Mouse (Mus musculus): ENCODE measurements around the gene Nfib. TPM values are rescaled to one million over a fixed set of nuclear protein-coding genes. Genes with fewer than 3 reads are reported as not detected.

The Nfib gene
- polyA plus RNA-seq, 1 experiment from 2014 or later: 39.8 TPM

GRCm38 (mm10) chr4:82483298-82483697, 222.3 kb downstream of the Nfib start:
- WGBS: 84% methylated on average over 6 of the region's 6 CpGs
- H3K4me2 ChIP-seq (replicated peaks): no peak overlapping the region

DNA sequence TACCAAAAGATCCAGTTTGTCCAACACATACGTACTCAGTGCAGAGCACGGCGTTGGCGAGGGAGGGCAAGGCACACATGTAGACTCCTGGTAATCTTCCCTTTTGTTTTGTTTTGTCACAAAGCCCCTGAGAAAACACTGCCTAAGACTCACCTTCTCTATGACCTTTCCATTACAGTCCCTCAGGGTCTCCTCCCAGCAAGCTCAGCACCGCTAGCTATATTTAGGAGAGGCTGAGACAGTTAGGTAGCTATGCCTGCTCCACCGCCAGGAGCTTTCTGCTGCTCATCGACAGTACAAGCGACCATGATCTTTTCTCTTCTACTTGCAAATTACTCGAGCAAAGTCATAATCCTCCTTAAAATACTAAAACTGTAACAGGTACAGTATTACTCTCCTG, 224.9 kb downstream of the Nfib start:
- Histone ChIP-seq H3K4me2 (replicated peaks) (no peak overlapping the region), H3K4me3 (no peak overlapping the region), H3K9ac (replicated peaks) (no peak overlapping the region), H3K36me3 (peaks cover 2% of the 10 kb centered on the region; the same call in 1 of the 2 replicates), H3K9me3 (no peaks in the 10 kb centered on the region), H3K27ac (replicated peaks) (no peak overlapping the region), H3K27me3 (no peaks in the 10 kb centered on the region), H3K4me1 (peaks cover 2% of the 10 kb centered on the region; the same call in 1 of the 2 replicates)
- 81% methylated on average over 9 of the region's 9 CpGs for WGBS
- no peak for ATAC-seq (ENCODE audit: low FRiP score, low read depth)

More at GRCm38 (mm10) chr4:82483298-82483697, 222.3 kb downstream of the Nfib start:
- no peak overlapping the region for H3K27ac ChIP-seq (replicated peaks)
- no peaks in the 10 kb centered on the region for H3K9me3 ChIP-seq
- H3K9ac ChIP-seq (replicated peaks): no peak overlapping the region
- H3K4me3 ChIP-seq: no peak overlapping the region
- H3K27me3 ChIP-seq: no peaks in the 10 kb centered on the region
- H3K4me1 ChIP-seq: no peaks in the 10 kb centered on the region; the same call in 1 of the 2 replicates
- H3K36me3 ChIP-seq: peaks cover 2% of the 10 kb centered on the region; the same call in 1 of the 2 replicates
- no peak for ATAC-seq (ENCODE audit: low FRiP score, low read depth)

- WGBS: 68% methylated on average over 4 of the region's 4 CpGs
- H3K4me1 ChIP-seq: peaks cover 4% of the 10 kb centered on the region; the same call in 1 of the 2 replicates
- no peaks in the 10 kb centered on the region for H3K27me3 ChIP-seq
- no peak overlapping the region for H3K4me3 ChIP-seq
- H3K27ac ChIP-seq (replicated peaks): no peak overlapping the region
- no peak for ATAC-seq (ENCODE audit: low FRiP score, low read depth)
- peaks cover 2% of the 10 kb centered on the region; the same call in 1 of the 2 replicates for H3K36me3 ChIP-seq
- H3K9ac ChIP-seq (replicated peaks): no peak overlapping the region
- H3K9me3 ChIP-seq: no peaks in the 10 kb centered on the region
- H3K4me2 ChIP-seq (replicated peaks): no peak overlapping the region
These were observed 226.2 kb downstream of the Nfib start for GRCm38 (mm10) chr4:82479394-82479793.

DNA sequence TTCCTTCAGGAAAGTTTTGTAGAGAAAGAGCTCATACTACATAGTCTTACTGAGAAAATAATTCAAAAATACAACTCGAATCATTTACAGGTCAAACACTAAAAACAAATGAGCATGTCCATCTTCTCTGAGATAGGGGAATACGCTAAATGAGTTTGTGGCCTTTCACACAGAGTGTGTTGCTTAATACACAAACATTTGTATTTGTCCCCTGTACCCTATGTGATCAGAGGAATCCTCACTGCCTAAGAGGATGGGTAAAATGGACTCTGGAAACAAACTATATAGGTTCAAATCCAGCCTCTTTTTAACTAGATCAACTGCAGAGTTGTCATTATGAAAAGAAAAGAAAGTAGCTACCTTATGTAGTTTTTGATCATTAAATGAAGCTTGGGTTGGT, 227.8 kb downstream of the Nfib start:
- Histone ChIP-seq H3K36me3 (peaks cover 2% of the 10 kb centered on the region; the same call in 1 of the 2 replicates), H3K27me3 (no peaks in the 10 kb centered on the region), H3K4me1 (peaks cover 4% of the 10 kb centered on the region; the same call in 1 of the 2 replicates), H3K9ac (replicated peaks) (no peak overlapping the region), H3K4me3 (no peak overlapping the region), H3K27ac (replicated peaks) (no peak overlapping the region), H3K4me2 (replicated peaks) (no peak overlapping the region), H3K9me3 (no peaks in the 10 kb centered on the region)
- ATAC-seq (ENCODE audit: low FRiP score, low read depth): no peak
- WGBS: 96% methylated on average over 2 of the region's 2 CpGs

DNA sequence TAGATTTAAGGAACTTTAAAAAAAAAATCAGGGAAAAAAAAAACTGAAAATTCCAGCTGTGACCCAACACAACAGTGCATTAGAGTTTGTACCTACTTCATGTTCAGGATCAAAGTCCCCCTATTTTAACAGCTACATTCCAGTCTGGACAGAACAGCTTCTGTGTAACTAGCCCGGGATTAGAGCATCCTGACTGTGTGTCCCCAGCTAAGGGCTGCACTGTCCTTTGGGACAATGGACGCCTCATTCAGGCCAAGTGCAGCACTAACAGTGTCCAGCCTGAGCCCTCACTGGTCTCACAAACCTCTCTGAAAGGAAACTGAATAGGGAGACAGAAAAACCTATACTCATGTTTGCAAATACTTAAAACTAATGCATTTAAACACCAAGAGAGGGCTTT, 229.1 kb downstream of the Nfib start:
- no peak for ATAC-seq (ENCODE audit: low FRiP score, low read depth)
- H3K4me1 ChIP-seq: peaks cover 4% of the 10 kb centered on the region; the same call in 1 of the 2 replicates
- no peaks in the 10 kb centered on the region for H3K9me3 ChIP-seq
- 44% methylated on average over 2 of the region's 2 CpGs for WGBS
- H3K9ac ChIP-seq (replicated peaks): no peak overlapping the region
- no peak overlapping the region for H3K4me3 ChIP-seq
- no peaks in the 10 kb centered on the region for H3K27me3 ChIP-seq
- H3K36me3 ChIP-seq: no peaks in the 10 kb centered on the region
- no peak overlapping the region for H3K27ac ChIP-seq (replicated peaks)
- H3K4me2 ChIP-seq (replicated peaks): no peak overlapping the region

- Histone ChIP-seq H3K27ac (replicated peaks) (no peak overlapping the region), H3K9me3 (no peaks in the 10 kb centered on the region), H3K27me3 (no peaks in the 10 kb centered on the region), H3K9ac (replicated peaks) (no peak overlapping the region), H3K4me2 (replicated peaks) (no peak overlapping the region), H3K4me1 (peaks cover 4% of the 10 kb centered on the region; the same call in 1 of the 2 replicates), H3K36me3 (no peaks in the 10 kb centered on the region), H3K4me3 (no peak overlapping the region)
- no peak for ATAC-seq (ENCODE audit: low FRiP score, low read depth)
- 90% methylated on average over 5 of the region's 5 CpGs for WGBS
These were observed 231.2 kb downstream of the Nfib start for GRCm38 (mm10) chr4:82474334-82474733.

- no peak for ATAC-seq (ENCODE audit: low FRiP score, low read depth)
- H3K36me3 ChIP-seq: no peaks in the 10 kb centered on the region
- H3K27me3 ChIP-seq: no peaks in the 10 kb centered on the region
- no peak overlapping the region for H3K4me2 ChIP-seq (replicated peaks)
- WGBS: 88% methylated on average over 3 of the region's 3 CpGs
- no peaks in the 10 kb centered on the region for H3K9me3 ChIP-seq
- no peak overlapping the region for H3K27ac ChIP-seq (replicated peaks)
- peaks cover 20% of the 10 kb centered on the region; the same call in 1 of the 2 replicates for H3K4me1 ChIP-seq
- no peak overlapping the region for H3K4me3 ChIP-seq
- no peak overlapping the region for H3K9ac ChIP-seq (replicated peaks)
These were observed 234.6 kb downstream of the Nfib start for GRCm38 (mm10) chr4:82470938-82471320.

- Histone ChIP-seq H3K27me3 (no peaks in the 10 kb centered on the region), H3K4me1 (peaks cover 20% of the 10 kb centered on the region; the same call in 1 of the 2 replicates), H3K9ac (replicated peaks) (no peak overlapping the region), H3K4me2 (replicated peaks) (no peak overlapping the region), H3K9me3 (no peaks in the 10 kb centered on the region), H3K36me3 (no peaks in the 10 kb centered on the region), H3K27ac (replicated peaks) (no peak overlapping the region), H3K4me3 (no peak overlapping the region)
- no peak for ATAC-seq (ENCODE audit: low FRiP score, low read depth)
- WGBS: 89% methylated on average over 5 of the region's 5 CpGs
These were observed 235.2 kb downstream of the Nfib start for GRCm38 (mm10) chr4:82470212-82470937.

- no peak for ATAC-seq (ENCODE audit: low FRiP score, low read depth)
- WGBS: 87% methylated on average over 3 of the region's 3 CpGs
- Histone ChIP-seq H3K4me3 (no peak overlapping the region), H3K27me3 (no peaks in the 10 kb centered on the region), H3K27ac (replicated peaks) (no peak overlapping the region), H3K36me3 (no peaks in the 10 kb centered on the region), H3K4me1 (peaks cover 29% of the 10 kb centered on the region), H3K9ac (replicated peaks) (no peak overlapping the region), H3K4me2 (replicated peaks) (no peak overlapping the region), H3K9me3 (no peaks in the 10 kb centered on the region)
These were observed 236.6 kb downstream of the Nfib start for GRCm38 (mm10) chr4:82468944-82469343.

DNA sequence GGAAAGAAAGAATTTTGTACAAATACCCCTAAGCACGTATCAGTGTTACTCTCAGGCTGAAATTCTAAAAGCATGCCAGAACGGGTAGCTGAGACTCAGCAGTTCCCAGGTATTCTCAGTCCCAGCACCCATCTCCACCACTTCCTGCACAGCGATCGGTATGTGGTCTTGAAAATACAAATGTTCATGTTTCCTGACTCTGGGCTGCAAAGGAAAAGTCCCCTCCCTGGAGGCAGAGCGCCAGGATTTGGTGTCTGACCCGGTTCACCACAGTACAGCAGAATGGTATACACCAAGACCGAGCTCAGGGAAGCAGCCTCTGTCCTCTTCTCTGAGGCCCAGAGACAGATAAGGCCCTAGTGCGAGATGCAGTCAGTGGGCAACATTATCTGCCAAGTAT, 238.8 kb downstream of the Nfib start:
- no peaks in the 10 kb centered on the region for H3K9me3 ChIP-seq

DNA sequence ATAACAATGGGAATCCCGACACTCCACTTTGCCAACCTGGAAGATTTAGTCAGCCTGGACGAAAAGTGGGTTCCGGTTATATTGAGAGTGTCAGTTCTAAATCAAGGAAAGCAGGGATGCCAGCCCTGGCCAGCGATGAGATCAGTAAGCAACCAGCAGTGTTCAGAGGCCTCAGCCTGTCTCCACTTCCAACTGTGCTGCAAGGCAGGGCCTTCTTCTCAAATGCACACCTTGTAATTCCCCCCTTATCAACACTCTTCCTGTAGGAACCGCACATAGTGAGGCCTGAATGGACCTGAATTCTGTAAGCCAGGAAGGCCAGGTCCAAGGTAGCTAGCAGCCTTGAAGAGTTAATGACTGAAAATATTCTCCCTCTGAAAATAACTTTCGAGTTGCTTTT, 239.4 kb downstream of the Nfib start:
- Histone ChIP-seq H3K9ac (replicated peaks) (no peak overlapping the region), H3K4me1 (peaks cover 37% of the 10 kb centered on the region), H3K4me3 (no peak overlapping the region), H3K36me3 (no peaks in the 10 kb centered on the region), H3K27ac (replicated peaks) (no peak overlapping the region), H3K27me3 (no peaks in the 10 kb centered on the region), H3K4me2 (replicated peaks) (no peak overlapping the region), H3K9me3 (no peaks in the 10 kb centered on the region)
- no peak for ATAC-seq (ENCODE audit: low FRiP score, low read depth)
- WGBS: 71% methylated on average over 6 of the region's 6 CpGs

More for the DNA sequence above, 238.8 kb downstream of the Nfib start:
- ATAC-seq (ENCODE audit: low FRiP score, low read depth): no peak
- H3K27me3 ChIP-seq: no peaks in the 10 kb centered on the region
- H3K4me3 ChIP-seq: no peak overlapping the region
- 78% methylated on average over 8 of the region's 8 CpGs for WGBS
- no peak overlapping the region for H3K4me2 ChIP-seq (replicated peaks)
- H3K4me1 ChIP-seq: peaks cover 37% of the 10 kb centered on the region
- H3K36me3 ChIP-seq: no peaks in the 10 kb centered on the region
- H3K9ac ChIP-seq (replicated peaks): no peak overlapping the region
- no peak overlapping the region for H3K27ac ChIP-seq (replicated peaks)

GRCm38 (mm10) chr4:82464051-82464632, 241.4 kb downstream of the Nfib start:
- no peaks in the 10 kb centered on the region for H3K36me3 ChIP-seq
- H3K4me1 ChIP-seq: peaks cover 37% of the 10 kb centered on the region
- peak; percentile 45; the same call in 1 of the 2 replicates for ATAC-seq (ENCODE audit: low FRiP score, low read depth)
- no peaks in the 10 kb centered on the region for H3K27me3 ChIP-seq
- no peak overlapping the region for H3K27ac ChIP-seq (replicated peaks)
- WGBS: 56% methylated on average over 8 of the region's 8 CpGs
- no peaks in the 10 kb centered on the region for H3K9me3 ChIP-seq
- no peak overlapping the region for H3K9ac ChIP-seq (replicated peaks)
- no peak overlapping the region for H3K4me2 ChIP-seq (replicated peaks)
- no peak overlapping the region for H3K4me3 ChIP-seq

Data from midbrain, embryonic 12.5 days (tissue).